In genomic region chr3:146117258-146117996, GRCm38 (mm10) we compare ENCODE assay signal across 11 mouse cellular contexts. TPM values are rescaled to one million over a fixed set of nuclear protein-coding genes. Genes with fewer than 3 reads are reported as not detected.
A peak's percentile ranks its signal among the peaks of the same experiment; 100 is the strongest.
DNase-seq lines count a peak whose midpoint lies in the region; ATAC-seq and TF ChIP-seq lines count a peak whose summit lies in the region.
"Had no signal": no experiment of that assay in that cellular context is flagged by ENCODE, and none has a peak within 500 bp of the region (broad histone marks: within the 10 kb centered on the region; RNA-seq: fewer than 3 reads in every experiment).

Mcoln3 (plus strand) TSS chr3:146117450.

- no peak for TF ChIP-seq CTCF in lung, adult 2 months (IDR thresholded peaks at IDR 0.05; ENCODE audit: insufficient read depth, low read length)
- no peak for TF ChIP-seq CTCF in small intestine, adult 2 months (IDR thresholded peaks at IDR 0.05; ENCODE audit: extremely low read depth, insufficient read length, insufficient replicate concordance, low read depth, low read length)

- H3K9me3 ChIP-seq in limb, embryonic 14.5 days (ENCODE audit: control insufficient read depth, low read length) = no peaks in the 10 kb centered on the region
- H3K9me3 ChIP-seq: midbrain, embryonic 12.5 days had no signal

- no peak for DNase-seq in lung, adult 2 months
- no peak for DNase-seq in lung, postnatal 14 days
- no peak for DNase-seq in limb, embryonic 14.5 days (ENCODE audit: low spot score)
- no peak for DNase-seq in adrenal gland, postnatal 4 days (ENCODE audit: low spot score in 2 of 2)
- DNase-seq in right cerebral cortex, postnatal 14 days = no peak
- no peak for DNase-seq in ovary, postnatal 14 days (ENCODE audit: low spot score)
- DNase-seq: heart, adult 2 months; thymus, postnatal 14 days had no signal

- H3K27ac ChIP-seq in limb, embryonic 14.5 days (replicated peaks; ENCODE audit: low read depth, low read length) = no peak within 1 kb of the TSS
- no peak within 1 kb of the TSS for H3K27ac ChIP-seq in small intestine, adult 2 months (ENCODE audit: insufficient read depth, low read depth, low read length)
- H3K27ac ChIP-seq: heart, adult 2 months; midbrain, embryonic 12.5 days had no signal

- ATAC-seq in granulocyte monocyte progenitor cell, adult 5-6 weeks (replicated peaks; ENCODE audit: poor library complexity, severe bottlenecking) = peak; percentile 10; the same call in 1 of the 2 replicates
- ATAC-seq in limb, embryonic 14.5 days (ENCODE audit: low FRiP score, low read depth) = no peak

- H3K4me3 ChIP-seq in lung, adult 2 months (replicated peaks; ENCODE audit: extremely low read depth, low read depth, low read length) = peak within 1 kb of the TSS; percentile 10
- H3K4me3 ChIP-seq in limb, embryonic 14.5 days (replicated peaks; ENCODE audit: low read length) = peak within 1 kb of the TSS; percentile 31
- peak within 1 kb of the TSS; percentile 43 for H3K4me3 ChIP-seq in small intestine, adult 2 months (ENCODE audit: low read depth, low read length)
- H3K4me3 ChIP-seq: heart, adult 2 months; midbrain, embryonic 12.5 days had no signal

- no peak for TF ChIP-seq POLR2A in lung, adult 2 months (IDR thresholded peaks at IDR 0.05; ENCODE audit: borderline replicate concordance, extremely low read depth, low read depth, low read length)
- TF ChIP-seq POLR2A in limb, embryonic 14.5 days (IDR thresholded peaks at IDR 0.05; ENCODE audit: borderline replicate concordance, extremely low read depth, insufficient read depth, insufficient read length) = no peak
- no peak for TF ChIP-seq POLR2A in small intestine, adult 2 months (IDR thresholded peaks at IDR 0.05; ENCODE audit: low read depth, low read length)

- 13% methylated on average over 35 of the region's 35 CpGs for WGBS in lung, adult 2 months
- 11% methylated on average over 35 of the region's 35 CpGs for WGBS in limb, embryonic 14.5 days
- 10% methylated on average over 35 of the region's 35 CpGs for WGBS in small intestine, adult 2 months

- H3K9ac ChIP-seq in limb, embryonic 14.5 days (ENCODE audit: low read depth, low read length, severe bottlenecking) = peak within 1 kb of the TSS; percentile 36; the same call in 1 of the 2 replicates
- H3K9ac ChIP-seq: midbrain, embryonic 12.5 days had no signal

- peaks cover 9% of the 10 kb centered on the region; the same call in 1 of the 2 replicates for H3K27me3 ChIP-seq in limb, embryonic 14.5 days (ENCODE audit: control insufficient read depth, insufficient read depth, low read length)
- no peaks in the 10 kb centered on the region; the same call in 1 of the 2 replicates for H3K27me3 ChIP-seq in small intestine, adult 2 months (ENCODE audit: control insufficient read depth, insufficient read depth, low read length)

- H3K36me3 ChIP-seq in limb, embryonic 14.5 days (ENCODE audit: control insufficient read depth, insufficient read depth, low read length) = no peaks in the 10 kb centered on the region
- H3K36me3 ChIP-seq in small intestine, adult 2 months (ENCODE audit: control insufficient read depth, insufficient read depth, low read length) = no peaks in the 10 kb centered on the region
- H3K36me3 ChIP-seq: midbrain, embryonic 12.5 days had no signal

- peak within 1 kb of the TSS; percentile 48 for H3K4me2 ChIP-seq in limb, embryonic 14.5 days (replicated peaks; ENCODE audit: low read depth, low read length, severe bottlenecking)
- H3K4me2 ChIP-seq: midbrain, embryonic 12.5 days had no signal

- H3K4me1 ChIP-seq in lung, adult 2 months (ENCODE audit: control insufficient read depth, insufficient read depth, low read length) = no peaks in the 10 kb centered on the region
- peaks cover 16% of the 10 kb centered on the region; the same call in 1 of the 2 replicates for H3K4me1 ChIP-seq in limb, embryonic 14.5 days (ENCODE audit: control insufficient read depth, insufficient read depth, low read length)
- H3K4me1 ChIP-seq in small intestine, adult 2 months (ENCODE audit: control insufficient read depth, insufficient read depth, insufficient read length, low read length) = peaks cover 15% of the 10 kb centered on the region

RNA-seq across cellular contexts. Expression of gene Mcoln3, which starts in this region (rescaled TPM):
- 9.0 and 12.3 TPM in 2 replicates for polyA plus RNA-seq in lung, adult 2 months (2012; rRNA removed)
- not detected in 2 replicates for total RNA-seq in granulocyte monocyte progenitor cell, adult 5-6 weeks (2014; fragmentation: Nextera tagmentation)
- not detected in 2 replicates for total RNA-seq in granulocyte monocyte progenitor cell, adult 5-6 weeks (2017)
- 1.9 and 2.0 TPM in 2 replicates for polyA plus RNA-seq in limb, embryonic 14.5 days (2012; rRNA removed)
- 1.9 and 2.1 TPM in 2 replicates for polyA plus RNA-seq in limb, embryonic 14.5 days (2014; fragmentation: Nextera tagmentation; extraction: Ambion mirVana)
- 0.25 TPM in 2 replicates for polyA plus RNA-seq in small intestine, adult 2 months (2012; rRNA removed)
- 1 to 10 TPM in 1 of 2 experiments, not detected in 1; 2.7 TPM for total RNA-seq in adrenal gland, postnatal 4 days (2021)
- total RNA-seq: heart, adult 2 months had no signal
- polyA plus RNA-seq: heart, adult 2 months had no signal

Comparison
In these comparisons a context has a peak if more than half of its experiments do, and no peak if none do; other contexts are left out.
1. Peak in ATAC-seq in granulocyte monocyte progenitor cell, adult 5-6 weeks; RNA of the gene not detected or under 1 TPM.